Mouse (Mus musculus) hindbrain, embryonic 14.5 days (tissue): ENCODE measurements around the gene Megf8. TPM values are rescaled to one million over a fixed set of nuclear protein-coding genes. Genes with fewer than 3 reads are reported as not detected.
"Not testable (repeated sequence)": the region's sequence is repeated elsewhere in the genome, so short reads cannot be mapped to it uniquely, and the experiment has no call there.

Source experiments
- ATAC-seq: fragments of 200-750 bp; cut with Nextera tagmentation; 2 replicates; pipeline ENCODE4 v1.8.0; 2017; ENCODE audit warnings: moderate number of reproducible peaks, mild to moderate bottlenecking, moderate TSS enrichment, moderate library complexity; ENCODE audit not compliant: low FRiP score
- DNase-seq: peaks from one replicate; pipeline ENCODE4 v3.0.0-alpha.2; 2015; ENCODE audit warnings: low spot score
- H3K27ac ChIP-seq: fragments of 300-500 bp; sonication (generic); 2 replicates; pipeline ENCODE4 v1.5.1; 2014; ENCODE audit warnings: mild to moderate bottlenecking, moderate library complexity
- H3K27me3 ChIP-seq: fragments of 300-500 bp; sonication (generic); 2 replicates; pipeline ENCODE4 v1.6.1; 2014; ENCODE audit warnings: mild to moderate bottlenecking, low read length, mixed read lengths; ENCODE audit not compliant: control insufficient read depth, insufficient read depth
- H3K36me3 ChIP-seq: fragments of 300-500 bp; sonication (generic); replicated peaks from 2 replicates; pipeline ENCODE4 v1.6.1; 2014; ENCODE audit not compliant: control insufficient read depth, insufficient read depth
- H3K4me1 ChIP-seq: fragments of 300-500 bp; sonication (generic); replicated peaks from 2 replicates; pipeline ENCODE4 v1.6.1; 2014; ENCODE audit warnings: antibody characterized with exemption, low read length, mixed read lengths; ENCODE audit not compliant: control insufficient read depth, insufficient read depth
- H3K4me2 ChIP-seq: fragments of 300-500 bp; sonication (generic); replicated peaks from 2 replicates; pipeline ENCODE4 v1.6.1; 2014; ENCODE audit warnings: mild to moderate bottlenecking, moderate library complexity
- H3K4me3 ChIP-seq: fragments of 300-500 bp; sonication (generic); replicated peaks from 2 replicates; pipeline ENCODE4 v1.5.1; 2014; ENCODE audit warnings: mild to moderate bottlenecking, low read length
- H3K9ac ChIP-seq: fragments of 300-500 bp; sonication (generic); 2 replicates; pipeline ENCODE4 v1.6.1; 2014
- H3K9me3 ChIP-seq: fragments of 300-500 bp; sonication (generic); 2 replicates; pipeline ENCODE4 v1.6.1; 2016; ENCODE audit warnings: low read length; ENCODE audit not compliant: control insufficient read depth
- WGBS: fragments of 180-500 bp; shearing (Covaris S2); extraction: QIAGEN DNeasy Blood & Tissue Kit; methylation state at CpG from one replicate; pipeline ENCODE4 v1.1.7; 2014; 5-methylcytosine and 5-hydroxymethylcytosine counted together
- polyA plus RNA-seq: library from polyadenylated mRNA; unstranded; fragments of >200 nt; fragmentation: Nextera tagmentation; extraction: Ambion mirVana; gene quantifications from 2 replicates; pipeline ENCODE4 v1.2.1, GENCODE M21; 2014

Megf8 gene
- polyA plus RNA-seq, 1 experiment from 2014 or later: 22.0 TPM

DNA sequence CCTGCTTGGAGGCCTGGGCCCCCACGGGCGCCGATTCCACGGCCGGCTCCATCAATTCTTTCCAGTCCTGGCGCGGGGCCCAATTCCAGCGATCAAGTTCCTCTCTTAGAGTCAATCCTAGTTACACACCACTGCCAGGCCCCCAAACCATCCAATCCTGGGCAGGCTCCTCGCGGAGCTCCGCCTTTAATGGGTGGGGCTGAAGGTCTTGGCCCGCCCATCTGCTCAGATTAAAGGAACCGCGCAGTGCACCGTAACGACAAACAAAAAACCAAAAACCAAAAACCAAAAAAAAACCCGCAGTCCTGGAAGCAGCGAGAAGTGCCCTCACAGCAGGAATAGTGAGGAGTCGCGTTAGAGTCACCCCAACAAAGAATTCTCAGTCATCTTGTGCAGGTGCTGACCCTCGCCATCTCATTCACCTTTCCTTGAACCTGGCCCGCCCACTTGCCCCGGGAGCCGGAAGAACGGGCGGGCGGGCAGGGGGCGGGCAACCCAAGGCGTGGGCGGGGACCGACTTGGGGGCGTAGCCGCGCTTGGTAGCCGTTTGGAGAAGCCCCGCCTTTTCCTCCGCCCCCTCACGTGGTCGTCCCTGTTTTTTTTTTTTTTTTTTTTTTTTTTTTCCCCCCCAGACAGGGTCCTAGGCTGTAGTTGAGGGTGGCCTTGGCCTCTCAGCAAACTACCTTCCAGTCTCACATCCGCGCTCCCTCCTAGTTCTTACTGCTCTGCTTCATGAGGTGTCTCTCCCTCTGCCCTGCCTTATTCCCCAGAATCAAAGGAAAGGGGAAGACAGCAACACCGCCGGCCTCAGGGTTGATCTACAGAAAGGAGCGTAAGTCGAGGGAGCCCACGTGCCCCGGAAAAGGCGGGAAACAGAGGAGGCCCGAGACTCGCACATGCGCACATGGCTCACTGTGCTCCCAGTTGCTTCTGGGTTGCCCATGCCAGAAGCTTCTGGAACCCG, 78.9 kb downstream of the Megf8 start:
- peaks cover 27% of the 10 kb centered on the region for H3K4me1 ChIP-seq
- H3K36me3 ChIP-seq: no peaks in the 10 kb centered on the region
- peak overlapping the region; percentile 59 for H3K4me2 ChIP-seq
- peak overlapping the region; percentile 66 for H3K27ac ChIP-seq
- DNase-seq: peak; percentile 90
- ATAC-seq: peak; percentile 97
- no peaks in the 10 kb centered on the region for H3K27me3 ChIP-seq
- no peaks in the 10 kb centered on the region for H3K9me3 ChIP-seq
- peak overlapping the region; percentile 70 for H3K9ac ChIP-seq
- 5% methylated on average over 52 of the region's 52 CpGs for WGBS
- peak overlapping the region; percentile 66 for H3K4me3 ChIP-seq

DNA sequence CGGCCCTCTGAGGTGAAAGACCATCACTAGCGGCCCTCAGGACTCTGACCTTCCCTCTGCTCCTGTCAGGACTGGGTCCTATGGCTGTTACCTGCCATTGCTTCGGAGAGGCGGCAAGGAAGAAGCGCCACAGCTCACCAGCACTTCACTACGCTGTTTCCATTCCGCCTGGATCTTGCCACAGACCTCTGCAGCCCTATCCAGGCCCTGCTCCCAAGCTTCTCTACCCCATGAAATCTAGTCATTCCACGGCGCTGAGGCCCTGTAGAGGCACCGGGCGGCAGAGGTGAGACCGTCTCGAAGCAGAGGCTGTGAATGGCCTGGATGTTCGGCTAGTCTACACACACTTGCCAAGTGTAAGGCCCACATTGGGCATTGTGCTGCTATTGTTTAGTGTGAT, 79.7 kb downstream of the Megf8 start:
- no peak for DNase-seq
- ATAC-seq: no peak; the same call in 1 of the 2 replicates
- H3K4me3 ChIP-seq: peak overlapping the region; percentile 66
- WGBS: 88% methylated on average over 14 of the region's 14 CpGs
- H3K9ac ChIP-seq: 0 out of 2 replicates have a peak overlapping the region, but pooled peaks have one; percentile 5
- H3K4me2 ChIP-seq: peak overlapping the region; percentile 59
- H3K36me3 ChIP-seq: no peaks in the 10 kb centered on the region
- H3K27ac ChIP-seq: 0 out of 2 replicates have a peak overlapping the region, but pooled peaks have one; percentile 7
- H3K27me3 ChIP-seq: no peaks in the 10 kb centered on the region
- H3K4me1 ChIP-seq: peaks cover 21% of the 10 kb centered on the region
- no peaks in the 10 kb centered on the region for H3K9me3 ChIP-seq

DNA sequence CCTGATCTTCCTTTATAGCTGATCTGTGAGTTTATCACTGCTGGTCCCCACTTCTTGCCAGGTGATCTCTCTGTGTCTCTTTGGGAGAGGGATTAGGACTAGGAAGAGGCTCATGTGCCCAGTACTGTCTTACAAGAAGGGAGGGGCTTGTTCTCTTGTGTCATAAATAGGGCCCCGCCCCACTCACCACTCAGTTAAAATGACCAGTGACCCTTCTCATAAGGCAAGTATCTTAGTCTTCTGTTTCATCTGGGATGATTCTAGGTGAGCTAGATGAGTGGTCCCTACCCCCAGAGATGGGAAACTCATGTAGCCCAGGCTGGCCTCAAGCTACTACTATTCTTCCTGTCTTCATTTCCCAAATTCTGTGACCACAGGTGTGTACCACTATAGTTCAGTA, 81.6 kb downstream of the Megf8 start, which contains the start of gene Lipe:
Gene Lipe, minus strand, starts transcription at position 101 of the 400 bp plus-strand sequence.
- DNase-seq: no peak
- Histone ChIP-seq H3K27me3 (no peaks in the 10 kb centered on the region), H3K9me3 (no peaks in the 10 kb centered on the region), H3K9ac (no peak within 1 kb of the TSS), H3K4me2 (no peak within 1 kb of the TSS), H3K4me1 (peaks cover 12% of the 10 kb centered on the region), H3K27ac (no peak within 1 kb of the TSS), H3K36me3 (no peaks in the 10 kb centered on the region), H3K4me3 (no peak within 1 kb of the TSS)
- ATAC-seq: no peak
- WGBS: 93% methylated on average over 1 of the region's 1 CpGs

DNA sequence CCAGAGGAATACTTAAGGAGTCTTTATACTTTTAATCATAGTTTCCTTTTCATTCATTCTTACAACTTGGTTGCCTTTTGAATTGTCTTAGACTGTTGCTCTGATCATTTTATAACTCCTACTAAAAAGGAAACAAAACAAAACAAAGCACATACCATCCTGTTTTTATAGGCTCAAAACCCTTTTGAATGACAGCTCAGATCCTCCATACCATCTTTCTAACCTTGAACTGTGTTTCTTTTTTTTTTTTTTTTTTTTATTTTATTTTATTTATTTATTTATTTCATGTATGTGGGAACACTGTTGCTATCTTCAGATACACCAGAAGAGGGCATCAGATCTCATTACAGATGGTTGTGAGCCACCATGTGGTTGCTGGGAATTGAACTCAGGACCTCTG, 82.1 kb downstream of the Megf8 start:
- not testable (repeated sequence) for H3K9me3 ChIP-seq, H3K9ac ChIP-seq, H3K36me3 ChIP-seq, DNase-seq, H3K27me3 ChIP-seq, ATAC-seq, H3K4me1 ChIP-seq, H3K27ac ChIP-seq, H3K4me3 ChIP-seq, H3K4me2 ChIP-seq

DNA sequence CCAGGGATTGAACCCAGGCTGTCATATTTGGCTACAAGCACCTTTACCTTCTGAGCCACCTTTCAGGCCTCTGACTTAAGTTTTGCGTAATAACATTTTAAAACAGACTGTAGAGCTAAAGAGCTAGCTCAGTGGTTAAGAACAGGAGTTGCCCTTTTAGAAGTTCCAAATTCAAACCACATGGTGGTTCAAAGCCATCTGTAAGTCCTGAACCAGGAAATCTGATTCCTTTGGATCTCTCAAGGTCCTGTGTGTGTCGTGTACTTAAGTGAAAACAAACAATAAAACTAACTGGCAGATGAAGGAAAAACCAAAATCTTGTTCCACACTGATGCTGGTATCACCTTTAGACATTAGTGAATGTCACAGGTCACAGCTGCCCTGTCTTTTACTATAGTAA, 84.6 kb downstream of the Megf8 start:
- no peak overlapping the region for H3K9ac ChIP-seq
- no peak overlapping the region for H3K4me3 ChIP-seq
- no peaks in the 10 kb centered on the region for H3K4me1 ChIP-seq
- no peaks in the 10 kb centered on the region for H3K9me3 ChIP-seq
- H3K36me3 ChIP-seq: no peaks in the 10 kb centered on the region
- no peak overlapping the region for H3K27ac ChIP-seq
- DNase-seq: no peak
- ATAC-seq: no peak
- H3K27me3 ChIP-seq: no peaks in the 10 kb centered on the region
- H3K4me2 ChIP-seq: no peak overlapping the region
- WGBS: 66% methylated on average over 2 of the region's 2 CpGs

DNA sequence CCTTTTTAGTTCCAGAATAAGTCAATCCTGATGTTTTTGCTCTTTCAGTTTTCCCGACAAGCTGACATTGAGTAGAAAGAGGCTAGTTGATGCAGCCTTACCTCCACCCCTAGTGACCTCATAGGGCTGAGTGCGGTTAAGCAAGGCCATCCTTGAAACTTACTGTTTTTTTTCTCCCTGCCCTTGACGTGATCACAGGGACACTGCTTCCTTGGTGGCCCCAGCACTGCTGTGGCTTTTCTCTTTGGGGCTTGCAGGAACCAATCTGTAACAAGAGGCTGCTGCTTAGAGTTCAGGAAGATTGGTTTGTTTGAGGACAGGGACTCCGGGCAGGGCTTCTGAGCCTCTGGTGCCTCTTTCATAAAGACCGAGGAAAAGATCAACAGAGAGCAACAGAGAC, 85.0 kb downstream of the Megf8 start:
- Histone ChIP-seq H3K4me1 (no peaks in the 10 kb centered on the region), H3K36me3 (no peaks in the 10 kb centered on the region), H3K4me2 (no peak overlapping the region), H3K9ac (no peak overlapping the region), H3K9me3 (no peaks in the 10 kb centered on the region), H3K27me3 (no peaks in the 10 kb centered on the region), H3K4me3 (no peak overlapping the region), H3K27ac (no peak overlapping the region)
- DNase-seq (no peak), ATAC-seq (no peak)
- WGBS: 36% methylated on average over 5 of the region's 5 CpGs

DNA sequence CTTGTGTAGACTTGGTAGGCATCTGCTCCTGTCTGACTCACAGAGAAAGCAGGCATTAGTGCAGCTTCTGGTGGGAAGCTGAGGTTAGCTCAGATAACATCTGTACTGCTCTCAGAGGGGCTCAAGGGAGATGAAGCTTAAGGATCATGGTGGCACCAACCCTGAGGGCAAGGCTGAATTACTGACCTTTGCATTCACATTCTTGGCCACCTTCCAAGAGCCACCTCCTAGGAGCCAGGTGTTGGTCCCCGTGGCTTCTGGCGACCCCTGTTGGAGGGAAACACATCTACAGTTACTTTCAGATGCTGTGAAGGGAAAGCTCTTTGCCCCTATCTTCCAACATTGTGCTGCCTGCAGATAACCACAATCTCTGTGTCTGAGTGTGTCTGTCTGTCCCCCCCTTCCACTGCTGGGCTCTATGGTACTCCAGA, 85.7 kb downstream of the Megf8 start:
- H3K4me1 ChIP-seq: no peaks in the 10 kb centered on the region
- no peak overlapping the region for H3K4me3 ChIP-seq
- H3K9ac ChIP-seq: no peak overlapping the region
- no peak overlapping the region for H3K27ac ChIP-seq
- H3K9me3 ChIP-seq: no peaks in the 10 kb centered on the region
- no peak for ATAC-seq
- no peaks in the 10 kb centered on the region for H3K27me3 ChIP-seq
- no peak for DNase-seq
- WGBS: 2% methylated on average over 2 of the region's 2 CpGs
- H3K4me2 ChIP-seq: no peak overlapping the region
- H3K36me3 ChIP-seq: no peaks in the 10 kb centered on the region

DNA sequence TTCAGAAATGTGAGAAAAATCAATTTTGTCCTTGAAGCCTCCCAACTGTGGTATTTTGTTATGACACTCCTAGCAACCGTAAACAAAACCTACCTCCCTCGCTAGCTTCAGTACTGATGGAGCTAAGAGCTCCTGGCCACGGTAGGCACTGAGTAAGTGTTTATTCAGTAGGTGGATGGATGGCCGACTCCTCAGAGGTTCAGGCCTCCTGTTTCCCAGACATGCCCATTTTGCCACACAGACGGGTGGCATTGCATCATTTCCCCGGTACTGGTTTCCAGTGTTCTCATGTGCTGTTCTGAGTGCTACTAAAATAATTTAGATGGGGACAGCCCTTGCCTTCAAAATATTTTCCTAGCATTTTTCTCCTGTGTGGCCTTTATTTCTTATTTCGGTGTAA, 89.5 kb downstream of the Megf8 start:
- H3K9ac ChIP-seq: no peak overlapping the region
- no peak overlapping the region for H3K27ac ChIP-seq
- no peak for ATAC-seq
- DNase-seq: no peak
- H3K4me2 ChIP-seq: no peak overlapping the region
- no peaks in the 10 kb centered on the region for H3K9me3 ChIP-seq
- H3K4me1 ChIP-seq: no peaks in the 10 kb centered on the region
- no peak overlapping the region for H3K4me3 ChIP-seq
- 92% methylated on average over 7 of the region's 7 CpGs for WGBS
- no peaks in the 10 kb centered on the region for H3K27me3 ChIP-seq
- H3K36me3 ChIP-seq: no peaks in the 10 kb centered on the region

DNA sequence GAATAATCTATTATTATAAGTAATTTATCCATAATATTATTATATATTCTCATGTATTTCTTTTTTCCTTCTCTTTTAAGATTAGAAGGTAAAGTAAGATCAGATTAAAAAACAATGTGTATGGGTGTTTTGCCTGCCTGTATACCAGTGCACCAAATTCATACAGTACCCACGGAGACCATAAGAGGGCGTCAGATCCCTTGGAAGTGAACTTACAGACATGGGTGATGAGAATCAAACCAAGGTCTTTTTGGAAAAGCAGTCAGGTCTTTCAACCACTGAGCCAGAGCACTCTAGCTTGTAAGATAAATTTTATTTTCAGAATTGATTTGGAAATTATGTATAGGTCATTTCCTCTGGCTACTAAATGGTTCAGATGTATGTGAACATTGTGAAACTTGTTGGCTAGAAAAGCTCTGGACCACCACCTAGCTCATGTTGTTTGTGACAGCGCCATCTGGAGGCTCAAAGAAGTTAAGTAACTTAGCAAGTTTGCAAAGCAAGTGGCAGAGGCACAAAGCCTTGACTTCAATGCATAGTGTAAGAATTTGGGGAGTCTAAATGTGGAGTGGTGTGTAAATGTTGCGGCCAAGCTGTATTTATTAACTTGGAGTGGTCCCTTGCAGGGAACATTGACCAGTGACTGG, 92.3 kb downstream of the Megf8 start:
- no peak overlapping the region for H3K4me2 ChIP-seq
- no peak overlapping the region for H3K9ac ChIP-seq
- H3K9me3 ChIP-seq: no peaks in the 10 kb centered on the region
- no peak overlapping the region for H3K27ac ChIP-seq
- no peak overlapping the region for H3K4me3 ChIP-seq
- WGBS: 48% methylated on average over 4 of the region's 4 CpGs
- no peaks in the 10 kb centered on the region for H3K36me3 ChIP-seq
- H3K4me1 ChIP-seq: no peaks in the 10 kb centered on the region
- H3K27me3 ChIP-seq: no peaks in the 10 kb centered on the region
- ATAC-seq (no peak), DNase-seq (peak; percentile 41)
